Mouse (Mus musculus) hindlimb bud, embryonic 11.5 days (tissue): ENCODE data around the gene Rfwd3.
A peak's percentile ranks its signal among the peaks of the same experiment; 100 is the strongest.
"Not testable (repeated sequence)": the region's sequence is repeated elsewhere in the genome, so short reads cannot be mapped to it uniquely, and the experiment has no call there.

Experiments
- DNase-seq: peaks from one replicate; pipeline ENCODE4 v3.0.0-alpha.2; 2012; ENCODE audit warnings: low read depth, low spot score; ENCODE audit errors: extremely low spot score

The Rfwd3 gene

DNA sequence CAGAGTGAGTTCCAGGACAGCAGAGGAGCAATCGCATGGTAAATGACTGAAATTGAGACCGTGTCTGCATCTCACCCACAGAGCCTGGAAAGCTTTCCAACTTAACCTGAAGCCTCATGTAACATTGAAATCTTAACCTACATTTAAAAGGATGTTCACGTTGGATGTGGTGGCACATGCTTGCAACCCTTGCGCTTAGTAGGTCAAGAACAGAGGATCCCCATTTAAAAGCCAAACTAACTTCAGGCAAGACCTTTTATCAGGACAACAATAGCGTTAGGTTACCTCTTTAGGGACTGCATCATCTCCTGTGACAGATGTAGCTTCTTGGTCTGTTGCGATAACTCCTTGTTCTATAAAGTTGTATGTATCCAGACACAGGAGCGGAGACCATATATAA is 9.4 kb downstream of the Rfwd3 start:
- no peak for DNase-seq

- DNase-seq, result no peak
Observed at GRCm38 (mm10) chr8:111285603-111286002, 14.4 kb downstream of the Rfwd3 start.

GRCm38 (mm10) chr8:111282093-111282492 is 17.9 kb downstream of the Rfwd3 start:
- no peak for DNase-seq

GRCm38 (mm10) chr8:111268277-111268676 is 31.7 kb downstream of the Rfwd3 start:
- DNase-seq, result no peak

- not testable (repeated sequence) for DNase-seq
Observed at GRCm38 (mm10) chr8:111266161-111266560, 33.9 kb downstream of the Rfwd3 start.

GRCm38 (mm10) chr8:111264693-111265220 is 35.3 kb downstream of the Rfwd3 start:
- no peak for DNase-seq

DNA sequence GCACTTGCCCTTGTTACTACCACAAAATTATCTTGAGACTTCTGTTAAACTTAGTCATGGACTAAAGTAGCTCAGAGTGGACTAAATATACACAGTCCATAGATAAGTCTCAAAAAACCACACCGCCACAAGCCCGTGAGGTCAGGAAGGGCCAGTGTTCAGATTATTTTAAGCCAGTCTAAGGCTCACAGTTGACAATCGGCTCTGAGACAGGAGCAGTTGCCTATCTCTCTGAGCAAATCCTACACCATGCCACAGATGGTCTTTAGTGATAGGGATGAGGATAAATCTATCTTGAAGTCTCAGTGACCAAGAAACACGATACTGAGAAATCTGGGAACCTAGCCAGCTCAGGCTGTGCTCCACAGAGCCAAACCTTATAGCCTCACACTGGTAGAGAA is 38.0 kb downstream of the Rfwd3 start:
- no peak for DNase-seq

DNA sequence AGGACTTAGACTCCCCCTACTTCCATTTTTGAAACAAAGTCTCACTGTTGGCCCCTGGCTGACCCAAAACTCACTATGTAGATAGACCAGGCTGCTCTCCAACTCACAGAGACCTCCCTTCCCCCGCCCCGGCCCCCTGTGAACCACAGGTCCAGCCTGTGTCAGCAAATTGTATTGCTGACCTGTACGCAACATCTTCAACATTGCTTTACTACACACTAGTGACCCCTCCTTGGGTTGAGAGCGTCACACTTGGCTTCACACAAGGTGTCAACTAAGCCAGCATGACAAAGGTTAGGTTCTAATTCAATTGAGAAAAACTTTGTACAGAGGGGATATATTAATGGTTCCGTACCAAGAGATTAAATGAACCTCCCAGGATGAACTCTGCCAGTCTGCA is 39.8 kb downstream of the Rfwd3 start:
- DNase-seq, result no peak

DNA sequence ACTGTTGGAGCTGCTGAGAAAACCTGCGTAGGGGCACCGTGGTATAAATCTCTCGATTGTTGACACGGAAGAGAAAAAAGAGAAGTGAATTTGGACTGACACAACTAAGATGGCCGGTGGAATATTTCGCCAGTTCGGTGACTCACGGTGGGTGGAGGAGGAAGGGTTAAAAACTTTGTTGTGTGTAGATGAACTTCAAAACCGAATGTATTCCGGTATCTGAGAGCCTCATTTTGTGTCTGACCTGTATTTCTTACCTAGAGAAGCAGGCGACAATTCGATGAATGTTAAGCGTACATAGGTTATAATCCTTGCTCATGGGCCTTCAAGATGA is 40.6 kb downstream of the Rfwd3 start:
- DNase-seq, result no peak

DNA sequence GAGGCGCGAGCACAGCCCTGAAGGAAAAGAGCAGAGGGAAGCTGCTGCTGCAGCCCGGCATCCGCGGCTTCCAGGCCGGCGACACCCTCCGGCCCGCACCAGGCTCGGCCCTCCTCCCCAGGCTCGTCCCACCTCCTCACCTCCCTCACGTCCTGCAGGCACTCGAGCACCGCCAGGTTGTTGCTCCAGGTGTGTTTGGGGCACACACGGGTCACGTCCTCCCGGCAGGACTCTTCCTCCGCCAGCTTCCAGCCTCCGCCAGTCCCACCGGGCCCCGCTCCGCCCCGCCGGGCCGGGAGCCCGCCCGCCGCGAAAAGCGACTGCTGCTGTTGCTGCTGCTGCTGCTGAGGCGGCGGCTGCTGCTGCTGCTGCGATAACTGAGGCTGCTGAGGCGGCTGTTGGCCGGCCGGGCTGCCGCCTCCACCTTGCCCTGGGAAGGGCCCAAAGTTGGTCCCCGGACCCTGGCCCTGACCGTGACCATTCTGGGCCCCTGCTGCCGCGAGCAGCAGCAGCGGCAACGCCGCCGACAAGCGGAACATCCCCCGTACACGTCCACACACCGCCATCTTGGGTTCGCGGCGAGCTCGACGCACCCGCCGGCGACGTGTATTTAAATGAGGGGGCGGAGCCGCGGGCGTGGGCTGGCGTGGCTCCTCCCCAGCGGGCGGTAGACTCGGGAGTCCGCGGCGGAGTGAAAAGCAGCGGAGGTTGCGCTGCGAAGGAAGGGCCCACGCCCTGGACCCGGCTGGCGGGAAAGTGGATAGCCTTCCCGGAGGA is 41.2 kb downstream of the Rfwd3 start, which contains the start of gene Glg1:
TSS of gene Glg1 (minus strand) at position 586 of the 777 bp plus-strand sequence.
- DNase-seq, result peak; percentile 74

GRCm38 (mm10) chr8:111258010-111258630 is 41.9 kb downstream of the Rfwd3 start:
- DNase-seq, result no peak

DNA sequence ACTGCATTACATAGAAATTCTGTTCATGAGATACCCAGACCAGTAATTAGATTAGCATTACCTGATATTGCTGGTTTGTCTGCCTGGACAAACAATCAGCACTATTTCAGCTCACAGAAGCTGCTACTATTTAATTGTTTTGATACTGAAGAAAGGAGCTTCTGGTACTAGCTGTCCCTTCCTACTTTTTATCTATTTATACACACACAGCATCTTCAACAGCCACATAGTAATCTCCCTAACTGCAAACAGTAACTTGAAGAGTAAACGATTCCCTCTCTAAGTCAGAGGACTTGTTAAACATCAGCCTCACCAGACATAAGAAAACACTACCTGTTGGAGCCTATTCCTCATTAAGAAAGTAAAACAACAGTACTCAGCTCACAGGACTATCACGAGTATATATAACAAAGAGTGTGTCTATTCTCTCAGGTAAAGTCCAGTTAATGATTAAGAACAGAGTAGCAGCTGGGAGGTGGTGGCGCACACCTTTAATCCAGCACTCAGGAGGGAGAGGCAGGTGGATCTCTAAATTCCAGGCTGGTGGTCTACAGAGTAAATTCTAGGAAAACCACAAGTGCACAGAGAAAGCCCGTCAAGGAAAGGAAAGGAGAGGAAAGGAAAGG is 47.4 kb downstream of the Rfwd3 start:
- DNase-seq, result no peak

GRCm38 (mm10) chr8:111250111-111250510 is 49.9 kb downstream of the Rfwd3 start:
- no peak for DNase-seq

- DNase-seq, result no peak
Observed at GRCm38 (mm10) chr8:111248136-111248535, 51.9 kb downstream of the Rfwd3 start.

- DNase-seq, result not testable (repeated sequence)
Observed at GRCm38 (mm10) chr8:111246864-111247263, 53.2 kb downstream of the Rfwd3 start.

- DNase-seq, result no peak
Observed at GRCm38 (mm10) chr8:111246287-111246830, 53.7 kb downstream of the Rfwd3 start.

DNA sequence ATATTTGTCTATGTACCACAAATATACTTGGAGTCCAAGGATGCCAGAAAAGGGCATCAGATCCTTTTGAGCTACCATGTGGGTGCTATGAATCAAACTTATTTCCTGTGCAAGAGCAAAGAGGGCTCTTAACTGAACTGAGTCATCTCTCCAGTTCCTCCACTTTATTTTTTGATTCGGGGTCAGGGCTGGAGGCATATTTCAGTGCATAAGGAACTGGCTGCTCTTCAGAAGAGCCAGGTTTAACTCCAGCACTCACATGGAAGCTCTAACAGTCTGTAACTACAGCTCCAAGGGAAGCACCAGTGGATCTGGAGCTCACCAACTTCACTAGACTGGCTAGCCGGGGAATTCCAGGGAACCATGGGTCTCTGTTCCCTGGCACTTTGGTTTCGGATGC is 62.7 kb downstream of the Rfwd3 start:
- no peak for DNase-seq

- DNase-seq, result no peak
Observed at GRCm38 (mm10) chr8:111233730-111234129, 66.3 kb downstream of the Rfwd3 start.

GRCm38 (mm10) chr8:111224153-111224552 is 75.9 kb downstream of the Rfwd3 start:
- no peak for DNase-seq
